Mouse (Mus musculus): ENCODE measurements around the gene Art3. TPM values are rescaled to one million over a fixed set of nuclear protein-coding genes. Genes with fewer than 3 reads are reported as not detected.

Art3 gene
- polyA plus RNA-seq, 1 experiment from 2014 or later, result 2.6 TPM

DNA sequence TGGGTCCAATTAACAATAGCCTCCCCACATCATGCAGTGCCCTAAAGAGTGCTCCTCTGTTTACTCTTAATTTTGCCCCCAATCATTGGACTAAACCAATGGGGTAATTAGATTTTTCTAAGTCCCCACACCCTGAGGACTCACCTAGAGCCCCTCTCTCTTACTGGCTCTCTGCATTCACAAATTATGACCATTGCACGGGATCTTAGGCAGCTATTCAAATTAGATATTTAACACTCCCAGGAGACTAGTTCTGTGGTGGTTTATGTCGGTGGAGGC lies 72.7 kb downstream of the Art3 start:
- WGBS, result 20% methylated on average over 2 of the region's 2 CpGs
- H3K36me3 ChIP-seq (ENCODE audit: insufficient read depth, low read length), result no peaks in the 10 kb centered on the region
- no peak overlapping the region for H3K4me3 ChIP-seq (ENCODE audit: low read length)
- no peaks in the 10 kb centered on the region for H3K4me1 ChIP-seq (ENCODE audit: insufficient read depth, low read length)
- H3K9ac ChIP-seq (replicated peaks; ENCODE audit: low read length), result no peak overlapping the region
- H3K27ac ChIP-seq (ENCODE audit: low read length), result no peak overlapping the region
- no peaks in the 10 kb centered on the region for H3K9me3 ChIP-seq (ENCODE audit: low read length)
- no peaks in the 10 kb centered on the region for H3K27me3 ChIP-seq (ENCODE audit: insufficient read depth, low read length)
- H3K4me2 ChIP-seq (replicated peaks; ENCODE audit: low read depth, low read length), result no peak overlapping the region
- no peak for ATAC-seq (ENCODE audit: low FRiP score, low TSS enrichment)

DNA sequence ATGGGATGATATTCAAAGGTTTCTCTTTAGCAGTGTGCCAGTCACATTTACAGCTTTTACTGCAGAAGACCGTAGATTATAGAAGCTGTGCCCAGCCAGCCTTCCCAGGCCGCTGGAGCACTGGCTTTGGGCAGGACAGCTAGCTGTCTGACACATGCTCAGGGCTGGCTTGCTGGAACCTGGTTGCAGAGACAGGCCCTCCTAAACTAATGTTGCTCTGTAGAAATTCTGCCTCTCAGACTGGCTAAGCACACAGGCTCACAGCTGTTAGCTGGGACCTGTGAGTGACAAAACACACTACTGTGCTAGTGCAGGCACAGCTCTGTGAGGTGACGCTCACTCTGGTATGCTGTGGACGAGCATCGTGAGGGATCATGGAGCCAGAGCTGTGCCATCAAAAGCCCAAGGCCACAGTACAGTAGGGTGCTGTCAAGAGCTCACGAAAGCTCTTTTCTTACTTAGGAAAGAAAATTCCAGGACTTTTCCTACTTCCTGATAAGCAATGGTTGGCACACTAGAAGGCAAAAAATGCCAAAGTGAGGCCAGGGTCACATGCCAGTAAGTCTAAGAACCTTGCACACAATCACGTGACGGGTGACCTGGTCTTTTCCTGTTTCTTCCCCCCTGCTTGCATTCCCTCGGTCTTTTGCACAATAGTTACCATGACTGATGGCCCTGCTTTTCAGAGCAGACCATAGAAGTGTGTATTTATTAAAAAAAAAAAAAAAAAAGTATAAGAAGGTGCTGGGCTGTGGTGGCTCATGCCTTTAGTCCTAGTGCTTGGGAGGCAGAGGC lies 77.9 kb downstream of the Art3 start:
- Histone ChIP-seq H3K9me3 (ENCODE audit: low read length) (no peaks in the 10 kb centered on the region), H3K27ac (ENCODE audit: low read length) (no peak overlapping the region), H3K4me3 (ENCODE audit: low read length) (no peak overlapping the region), H3K9ac (replicated peaks; ENCODE audit: low read length) (no peak overlapping the region), H3K4me1 (ENCODE audit: insufficient read depth, low read length) (no peaks in the 10 kb centered on the region), H3K27me3 (ENCODE audit: insufficient read depth, low read length) (no peaks in the 10 kb centered on the region), H3K36me3 (ENCODE audit: insufficient read depth, low read length) (peaks cover 6% of the 10 kb centered on the region; the same call in 1 of the 2 replicates), H3K4me2 (replicated peaks; ENCODE audit: low read depth, low read length) (no peak overlapping the region)
- ATAC-seq (ENCODE audit: low FRiP score, low TSS enrichment), result no peak
- 71% methylated on average over 9 of the region's 9 CpGs for WGBS

DNA sequence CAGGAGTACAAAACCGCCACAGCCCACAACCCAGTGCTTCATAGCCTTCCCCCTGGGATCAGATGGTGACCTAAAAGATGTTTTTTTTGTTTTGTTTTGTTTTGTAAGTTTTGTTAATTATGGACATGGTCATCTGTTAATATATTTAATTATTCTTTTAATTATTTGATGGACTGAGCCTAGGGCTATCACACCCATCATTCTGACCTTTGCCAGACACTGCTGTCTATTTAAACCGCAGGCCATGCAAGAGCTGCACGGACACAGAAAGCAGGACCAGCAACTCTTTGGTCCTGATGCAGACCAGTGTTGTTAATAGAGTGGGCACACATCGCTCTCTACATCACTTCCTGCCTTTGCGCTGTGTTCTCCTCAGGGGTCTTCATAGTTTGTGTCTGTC lies 78.9 kb downstream of the Art3 start:
- no peak overlapping the region for H3K27ac ChIP-seq (ENCODE audit: low read length)
- no peak overlapping the region for H3K4me2 ChIP-seq (replicated peaks; ENCODE audit: low read depth, low read length)
- no peak overlapping the region for H3K4me3 ChIP-seq (ENCODE audit: low read length)
- H3K9me3 ChIP-seq (ENCODE audit: low read length), result no peaks in the 10 kb centered on the region
- H3K4me1 ChIP-seq (ENCODE audit: insufficient read depth, low read length), result no peaks in the 10 kb centered on the region
- no peak overlapping the region for H3K9ac ChIP-seq (replicated peaks; ENCODE audit: low read length)
- no peak for ATAC-seq (ENCODE audit: low FRiP score, low TSS enrichment)
- 92% methylated on average over 5 of the region's 5 CpGs for WGBS
- H3K36me3 ChIP-seq (ENCODE audit: insufficient read depth, low read length), result peaks cover 14% of the 10 kb centered on the region; the same call in 1 of the 2 replicates
- H3K27me3 ChIP-seq (ENCODE audit: insufficient read depth, low read length), result no peaks in the 10 kb centered on the region

DNA sequence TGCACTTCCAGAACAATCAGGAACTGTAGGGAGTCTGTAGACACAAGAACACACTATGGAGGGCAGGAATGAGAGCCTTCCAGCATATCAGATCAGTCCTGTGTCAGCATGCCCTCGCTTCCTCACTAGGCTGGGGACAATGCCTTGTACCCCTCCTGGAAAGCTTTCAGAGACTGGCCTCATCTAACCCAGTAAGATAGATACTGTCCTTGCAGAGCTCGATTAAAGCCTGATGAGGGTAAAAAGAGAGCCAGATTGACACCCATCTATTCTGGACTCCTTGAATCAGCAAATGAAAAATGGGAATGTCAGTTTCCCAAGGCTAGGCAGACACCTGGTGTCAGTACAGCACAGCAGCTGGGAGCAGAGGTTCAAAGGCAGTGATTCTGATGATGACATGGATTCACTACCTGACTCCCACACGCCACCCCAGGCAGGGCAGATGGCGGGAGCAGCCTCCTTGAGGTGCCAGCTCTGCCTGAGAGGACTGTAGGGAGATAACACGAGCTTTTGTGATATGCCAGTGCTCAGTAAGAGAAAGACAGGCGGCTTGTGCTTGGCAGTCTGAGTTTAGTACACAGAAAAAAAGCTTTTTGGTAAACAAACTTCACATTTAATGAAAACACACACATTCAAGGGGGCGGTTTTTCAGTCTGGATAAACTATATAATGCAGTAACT lies 80.0 kb downstream of the Art3 start:
- Histone ChIP-seq H3K27ac (ENCODE audit: low read length) (no peak overlapping the region), H3K27me3 (ENCODE audit: insufficient read depth, low read length) (no peaks in the 10 kb centered on the region), H3K9ac (replicated peaks; ENCODE audit: low read length) (no peak overlapping the region), H3K4me2 (replicated peaks; ENCODE audit: low read depth, low read length) (no peak overlapping the region), H3K36me3 (ENCODE audit: insufficient read depth, low read length) (peaks cover 19% of the 10 kb centered on the region), H3K4me3 (ENCODE audit: low read length) (no peak overlapping the region), H3K4me1 (ENCODE audit: insufficient read depth, low read length) (no peaks in the 10 kb centered on the region), H3K9me3 (ENCODE audit: low read length) (no peaks in the 10 kb centered on the region)
- 56% methylated on average over 7 of the region's 7 CpGs for WGBS
- peak; percentile 35; the same call in 1 of the 2 replicates for ATAC-seq (ENCODE audit: low FRiP score, low TSS enrichment)

DNA sequence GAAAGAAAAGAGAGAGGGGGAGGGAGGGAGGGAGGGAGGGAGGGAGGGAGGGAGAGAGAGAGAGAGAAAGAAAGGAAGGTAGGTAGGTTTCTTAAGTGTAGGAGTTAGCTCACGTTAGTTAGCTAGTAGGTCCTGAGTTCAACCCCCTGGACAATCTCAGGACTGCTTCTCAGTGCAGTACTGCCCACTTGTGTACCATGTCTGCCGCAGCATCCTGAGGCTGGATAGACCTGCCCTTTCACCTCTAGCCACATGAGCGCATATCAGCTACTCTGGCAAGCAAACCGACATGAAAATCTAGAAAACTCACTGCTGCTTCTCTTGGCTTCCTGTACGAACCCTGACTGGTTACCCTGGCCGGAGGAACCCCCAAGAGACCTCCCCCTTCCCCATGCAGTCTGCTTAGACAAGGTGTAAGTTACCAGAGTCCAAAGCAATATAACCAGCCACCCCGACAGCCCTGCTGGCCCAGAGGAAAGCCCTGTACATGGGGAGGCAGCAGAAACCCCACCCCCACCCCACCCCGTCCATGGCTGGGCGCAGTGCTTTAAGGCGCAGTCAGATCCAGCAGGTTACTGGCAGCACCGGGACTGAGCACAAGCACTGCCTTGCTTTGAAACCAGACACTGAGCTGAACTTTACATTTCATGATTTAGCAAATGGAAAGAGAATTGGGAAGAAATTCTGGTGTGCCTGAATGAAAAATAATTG lies 81.8 kb downstream of the Art3 start:
- H3K36me3 ChIP-seq (ENCODE audit: insufficient read depth, low read length), result peaks cover 35% of the 10 kb centered on the region
- no peaks in the 10 kb centered on the region for H3K4me1 ChIP-seq (ENCODE audit: insufficient read depth, low read length)
- 78% methylated on average over 11 of the region's 11 CpGs for WGBS
- H3K27ac ChIP-seq (ENCODE audit: low read length), result no peak overlapping the region
- no peaks in the 10 kb centered on the region for H3K27me3 ChIP-seq (ENCODE audit: insufficient read depth, low read length)
- no peak for ATAC-seq (ENCODE audit: low FRiP score, low TSS enrichment)
- no peak overlapping the region for H3K9ac ChIP-seq (replicated peaks; ENCODE audit: low read length)
- no peak overlapping the region for H3K4me2 ChIP-seq (replicated peaks; ENCODE audit: low read depth, low read length)
- H3K9me3 ChIP-seq (ENCODE audit: low read length), result no peaks in the 10 kb centered on the region
- H3K4me3 ChIP-seq (ENCODE audit: low read length), result no peak overlapping the region

DNA sequence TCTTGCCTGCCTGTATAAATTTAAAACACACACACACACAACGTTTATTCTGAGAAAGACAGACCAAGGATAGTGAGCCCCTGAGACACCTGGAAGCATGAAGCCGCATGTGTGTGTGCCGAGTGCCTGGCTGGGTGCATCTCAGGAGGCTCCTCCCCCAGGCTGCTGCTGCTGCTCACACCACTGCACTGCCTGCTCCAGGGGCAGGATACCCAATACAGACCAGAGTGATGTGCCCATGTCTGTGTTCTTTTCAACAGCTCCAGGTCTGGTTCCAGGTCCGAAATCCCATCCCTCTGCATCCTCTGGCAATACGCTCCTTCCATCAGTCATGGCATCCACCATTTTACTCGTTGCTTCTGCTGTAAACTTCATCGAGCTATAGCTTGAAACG lies 82.4 kb downstream of the Art3 start:
- Histone ChIP-seq H3K4me3 (ENCODE audit: low read length) (no peak overlapping the region), H3K27ac (ENCODE audit: low read length) (no peak overlapping the region), H3K27me3 (ENCODE audit: insufficient read depth, low read length) (no peaks in the 10 kb centered on the region), H3K9me3 (ENCODE audit: low read length) (no peaks in the 10 kb centered on the region), H3K4me1 (ENCODE audit: insufficient read depth, low read length) (no peaks in the 10 kb centered on the region), H3K4me2 (replicated peaks; ENCODE audit: low read depth, low read length) (no peak overlapping the region), H3K9ac (replicated peaks; ENCODE audit: low read length) (no peak overlapping the region), H3K36me3 (ENCODE audit: insufficient read depth, low read length) (peaks cover 38% of the 10 kb centered on the region)
- no peak for ATAC-seq (ENCODE audit: low FRiP score, low TSS enrichment)
- 83% methylated on average over 8 of the region's 8 CpGs for WGBS

DNA sequence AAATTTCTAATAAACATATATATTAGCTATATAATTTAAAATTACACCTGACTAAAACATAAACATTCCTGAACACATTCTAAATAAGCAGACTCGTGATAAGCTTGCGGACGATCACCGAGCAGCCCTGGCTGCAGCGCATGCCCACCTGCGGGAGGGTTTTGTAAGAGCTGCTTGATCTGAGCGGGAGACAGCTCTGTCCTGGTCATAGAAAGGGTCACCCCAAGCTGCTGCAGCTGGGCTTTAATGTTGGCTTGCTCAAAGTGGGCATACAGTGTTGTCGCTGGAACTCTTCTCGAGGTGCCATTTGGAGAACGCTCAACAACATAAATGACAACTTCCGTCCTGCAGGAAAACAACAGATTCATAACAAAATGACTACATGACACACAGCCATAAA lies 92.5 kb downstream of the Art3 start:
- Histone ChIP-seq H3K9me3 (ENCODE audit: low read length) (no peaks in the 10 kb centered on the region), H3K4me3 (ENCODE audit: low read length) (no peak overlapping the region), H3K36me3 (ENCODE audit: insufficient read depth, low read length) (peaks cover 75% of the 10 kb centered on the region), H3K27ac (ENCODE audit: low read length) (no peak overlapping the region), H3K4me1 (ENCODE audit: insufficient read depth, low read length) (no peaks in the 10 kb centered on the region), H3K9ac (replicated peaks; ENCODE audit: low read length) (no peak overlapping the region), H3K4me2 (replicated peaks; ENCODE audit: low read depth, low read length) (no peak overlapping the region), H3K27me3 (ENCODE audit: insufficient read depth, low read length) (no peaks in the 10 kb centered on the region)
- whole genome bisulfite sequencing, result 94% methylated on average over 11 of the region's 11 CpGs
- ATAC-seq (ENCODE audit: low FRiP score, low TSS enrichment), result no peak

DNA sequence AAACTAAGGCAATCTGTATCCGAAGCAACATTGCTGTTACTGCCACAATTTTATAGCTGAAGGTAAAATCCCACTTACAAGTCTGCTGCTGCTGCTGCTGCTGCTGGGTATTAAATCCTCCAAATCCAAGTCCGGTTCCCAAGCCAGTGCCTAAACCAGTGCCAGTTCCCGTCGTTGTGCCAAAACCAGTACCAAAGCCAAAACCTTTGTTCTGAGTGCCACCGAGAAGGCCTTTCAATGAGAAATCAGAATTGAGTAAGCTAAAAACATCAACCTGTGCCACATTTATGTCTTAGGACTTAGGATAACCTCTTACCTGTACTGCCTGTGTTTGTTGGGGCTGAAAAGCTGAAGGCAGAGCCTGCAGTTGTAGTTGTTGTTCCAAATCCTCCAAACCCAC lies 99.1 kb downstream of the Art3 start:
- no peak overlapping the region for H3K27ac ChIP-seq (ENCODE audit: low read length)
- no peak overlapping the region for H3K4me2 ChIP-seq (replicated peaks; ENCODE audit: low read depth, low read length)
- ATAC-seq (ENCODE audit: low FRiP score, low TSS enrichment), result no peak
- H3K4me3 ChIP-seq (ENCODE audit: low read length), result no peak overlapping the region
- 92% methylated on average over 5 of the region's 5 CpGs for WGBS
- peaks cover 10% of the 10 kb centered on the region for H3K4me1 ChIP-seq (ENCODE audit: insufficient read depth, low read length)
- no peak overlapping the region for H3K9ac ChIP-seq (replicated peaks; ENCODE audit: low read length)
- peaks cover 25% of the 10 kb centered on the region for H3K36me3 ChIP-seq (ENCODE audit: insufficient read depth, low read length)
- H3K27me3 ChIP-seq (ENCODE audit: insufficient read depth, low read length), result no peaks in the 10 kb centered on the region
- no peaks in the 10 kb centered on the region for H3K9me3 ChIP-seq (ENCODE audit: low read length)

DNA sequence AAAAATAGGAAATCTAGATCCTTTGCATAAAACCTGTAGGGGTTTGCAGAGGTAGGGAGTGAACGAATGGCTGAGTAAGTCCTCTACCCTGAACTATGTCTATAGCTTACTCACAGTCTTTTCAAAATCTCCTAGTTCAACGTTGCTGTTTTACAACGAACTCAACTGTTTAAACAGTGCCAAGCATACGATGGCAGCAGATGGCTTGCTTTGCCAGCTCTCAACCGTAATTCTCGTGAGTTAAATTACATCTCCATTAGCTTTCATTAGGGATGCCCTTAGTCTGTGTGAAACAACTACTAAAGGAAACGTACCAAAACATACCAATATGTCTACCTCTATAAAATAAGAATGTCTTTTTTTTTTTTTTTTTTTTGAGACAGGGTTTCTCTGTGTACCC lies 100.0 kb downstream of the Art3 start:
- Histone ChIP-seq H3K36me3 (ENCODE audit: insufficient read depth, low read length) (peaks cover 22% of the 10 kb centered on the region), H3K4me2 (replicated peaks; ENCODE audit: low read depth, low read length) (no peak overlapping the region), H3K27me3 (ENCODE audit: insufficient read depth, low read length) (no peaks in the 10 kb centered on the region), H3K9ac (replicated peaks; ENCODE audit: low read length) (no peak overlapping the region), H3K27ac (ENCODE audit: low read length) (no peak overlapping the region), H3K4me1 (ENCODE audit: insufficient read depth, low read length) (peaks cover 10% of the 10 kb centered on the region), H3K9me3 (ENCODE audit: low read length) (no peaks in the 10 kb centered on the region), H3K4me3 (ENCODE audit: low read length) (no peak overlapping the region)
- WGBS, result 80% methylated on average over 7 of the region's 7 CpGs
- no peak for ATAC-seq (ENCODE audit: low FRiP score, low TSS enrichment)

DNA sequence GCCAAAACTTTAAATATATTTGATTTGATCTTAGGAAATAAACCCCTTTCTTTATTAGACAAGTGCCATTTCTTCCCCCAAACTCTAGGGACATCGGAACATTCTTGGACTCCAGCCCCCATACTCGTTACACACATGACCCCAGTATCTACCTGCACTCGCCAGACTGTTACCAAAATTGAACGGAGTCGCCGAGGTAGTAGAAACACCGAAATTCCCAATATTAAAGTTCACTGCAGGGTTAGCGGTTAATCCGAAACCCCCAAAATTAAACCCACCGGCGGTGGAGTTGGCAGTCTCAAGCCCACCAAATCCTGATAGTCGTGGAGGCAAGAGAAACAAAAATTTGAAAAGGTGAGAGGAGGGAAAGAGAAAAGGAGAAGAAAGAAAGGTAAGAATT lies 102.4 kb downstream of the Art3 start:
- peak overlapping the region; percentile 95 for H3K9ac ChIP-seq (replicated peaks; ENCODE audit: low read length)
- peaks cover 10% of the 10 kb centered on the region for H3K4me1 ChIP-seq (ENCODE audit: insufficient read depth, low read length)
- H3K9me3 ChIP-seq (ENCODE audit: low read length), result no peaks in the 10 kb centered on the region
- peaks cover 1% of the 10 kb centered on the region; the same call in 1 of the 2 replicates for H3K36me3 ChIP-seq (ENCODE audit: insufficient read depth, low read length)
- ATAC-seq (ENCODE audit: low FRiP score, low TSS enrichment), result no peak
- peak overlapping the region; percentile 97 for H3K4me3 ChIP-seq (ENCODE audit: low read length)
- WGBS, result under 1% methylated on average over 12 of the region's 12 CpGs
- H3K27ac ChIP-seq (ENCODE audit: low read length), result no peak overlapping the region
- H3K27me3 ChIP-seq (ENCODE audit: insufficient read depth, low read length), result no peaks in the 10 kb centered on the region
- H3K4me2 ChIP-seq (replicated peaks; ENCODE audit: low read depth, low read length), result peak overlapping the region; percentile 62

Data from kidney, embryonic 16.5 days (tissue).